Mouse (Mus musculus) adrenal gland, adult 8-10 months (tissue): ENCODE data around the gene Ubxn2a. TPM values are rescaled to one million over a fixed set of nuclear protein-coding genes. Genes with fewer than 3 reads are reported as not detected.

Experiments
- total RNA-seq, 4 experiments: library from RNA; stranded (reverse); gene quantifications; 2 replicates each; pipeline ENCODE4 v1.2.4; 2022

Ubxn2a gene
- total RNA-seq, 4 experiments from 2014 or later, result 38.2 to 49.6 (median 42.1) TPM

Other genes with a start within 250 kb of the Ubxn2a start
- gene Fam228a, start 169.3 kb downstream of the Ubxn2a start, total RNA-seq, result under 1 TPM in 3 of 4 experiments, not detected in 1; 0.28 to 0.59 (median 0.48) TPM
- 1 to 10 TPM in 3 of 4 experiments, under 1 TPM in 1; 0.75 to 3.7 (median 2.6) TPM for gene Pfn4, start 138.7 kb downstream of the Ubxn2a start, total RNA-seq
- gene Fam228b, start 138.4 kb downstream of the Ubxn2a start, total RNA-seq, result 1 to 10 TPM; 4.6 to 8.1 (median 6.3) TPM
- 100 to 1,000 TPM in 3 of 4 experiments, 10 to 100 TPM in 1; 98.9 to 114 (median 103) TPM for gene Sf3b6, start 90.2 kb downstream of the Ubxn2a start, total RNA-seq
- gene Fkbp1b, start 66.1 kb downstream of the Ubxn2a start, total RNA-seq, result 10 to 100 TPM in 1 of 4 experiments, 1 to 10 TPM in 3; 2.8 to 16.0 (median 7.2) TPM
- 10 to 100 TPM; 10.1 to 13.0 (median 11.5) TPM for gene Wdcp, start 64.4 kb downstream of the Ubxn2a start, total RNA-seq
- gene Mfsd2b, start 33.3 kb downstream of the Ubxn2a start, total RNA-seq, result 1 to 10 TPM in 1 of 4 experiments, under 1 TPM in 3; 0.67 to 1.8 (median 0.83) TPM
- 10 to 100 TPM; 22.5 to 31.4 (median 25.5) TPM for gene Atad2b, start 9.6 kb upstream of the Ubxn2a start, total RNA-seq